Mouse (Mus musculus): Measurements from ENCODE around the gene Tmem150c.
A peak's percentile ranks its signal among the peaks of the same experiment; 100 is the strongest.

Tmem150c gene

DNA sequence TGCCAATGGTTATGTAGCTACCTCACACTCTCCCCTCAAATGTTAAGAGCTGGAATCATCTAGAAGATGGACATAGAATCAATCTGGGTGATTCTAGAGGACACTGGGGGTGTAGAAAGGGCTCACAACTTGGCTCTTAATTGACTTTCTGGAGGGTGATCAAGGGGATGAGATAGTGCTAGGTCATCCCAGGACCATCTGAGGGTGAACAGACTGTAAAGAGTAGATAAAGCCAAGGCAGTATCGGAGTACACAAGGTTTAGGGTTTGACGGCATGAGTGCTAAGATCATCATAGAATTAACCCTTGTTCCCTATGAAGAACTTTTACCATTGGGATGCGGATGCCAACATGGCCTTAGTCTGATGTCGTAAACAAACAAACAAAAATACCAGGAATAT, 61.6 kb downstream of the Tmem150c start:
- DNase-seq (ENCODE audit: low spot score in 2 of 2), result no peak

DNA sequence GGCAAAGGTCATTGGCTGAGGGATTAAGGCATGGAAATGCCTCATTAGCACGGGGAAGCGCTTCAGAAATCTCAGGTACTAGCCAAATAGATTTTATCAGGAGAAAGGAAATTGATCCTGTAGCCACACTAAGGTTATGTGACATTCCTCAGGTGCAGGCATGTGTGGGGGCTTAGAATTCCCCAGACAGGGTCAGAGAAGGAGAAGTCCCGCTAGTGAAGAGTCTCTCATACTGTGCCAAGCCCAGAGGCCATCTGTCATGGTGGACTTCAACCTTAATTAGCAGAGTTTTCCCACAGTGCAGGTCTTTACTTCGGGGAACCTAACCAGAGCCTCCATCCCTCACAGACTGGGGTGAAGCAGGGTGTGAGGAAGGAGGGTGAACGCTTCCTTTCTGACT, 62.7 kb downstream of the Tmem150c start:
- no peak for DNase-seq (ENCODE audit: low spot score in 2 of 2)

DNA sequence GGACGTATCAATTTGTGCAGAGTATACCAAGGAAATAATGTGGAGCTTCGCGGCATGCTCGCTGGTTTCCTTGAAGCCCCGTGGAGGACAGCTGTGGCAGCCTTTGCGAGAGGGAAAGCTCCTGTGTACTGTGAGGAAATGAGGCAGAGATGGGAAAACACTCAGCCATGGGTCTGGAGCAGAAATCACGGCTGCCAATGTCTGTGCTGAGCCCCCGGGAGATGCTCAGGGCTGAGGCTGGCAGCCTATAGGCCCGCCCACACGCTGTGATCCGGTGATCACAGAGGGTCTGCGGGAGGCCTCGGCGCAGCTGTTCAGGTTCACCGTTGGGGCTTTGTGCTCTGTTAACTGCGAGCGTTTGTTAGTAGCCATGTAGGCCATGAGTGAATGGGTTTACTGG, 68.0 kb downstream of the Tmem150c start:
- no peak for DNase-seq (ENCODE audit: low spot score in 2 of 2)

DNA sequence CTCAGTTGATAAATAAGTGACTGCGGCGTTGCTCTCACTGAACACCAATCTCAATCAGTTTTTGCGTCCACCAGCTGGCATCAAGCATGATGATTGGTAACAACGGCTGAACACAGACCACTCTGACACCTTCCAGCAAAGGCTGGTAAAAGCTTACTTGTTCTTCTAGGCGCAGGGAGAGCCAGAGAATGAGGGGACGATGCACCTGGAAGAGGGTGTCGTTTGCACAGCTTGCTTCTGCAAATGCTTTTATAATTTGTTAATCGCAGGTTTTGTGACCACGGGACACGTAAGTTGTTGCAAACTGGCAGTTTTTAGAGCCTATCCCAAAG, 68.4 kb downstream of the Tmem150c start:
- no peak for DNase-seq (ENCODE audit: low spot score in 2 of 2)

DNA sequence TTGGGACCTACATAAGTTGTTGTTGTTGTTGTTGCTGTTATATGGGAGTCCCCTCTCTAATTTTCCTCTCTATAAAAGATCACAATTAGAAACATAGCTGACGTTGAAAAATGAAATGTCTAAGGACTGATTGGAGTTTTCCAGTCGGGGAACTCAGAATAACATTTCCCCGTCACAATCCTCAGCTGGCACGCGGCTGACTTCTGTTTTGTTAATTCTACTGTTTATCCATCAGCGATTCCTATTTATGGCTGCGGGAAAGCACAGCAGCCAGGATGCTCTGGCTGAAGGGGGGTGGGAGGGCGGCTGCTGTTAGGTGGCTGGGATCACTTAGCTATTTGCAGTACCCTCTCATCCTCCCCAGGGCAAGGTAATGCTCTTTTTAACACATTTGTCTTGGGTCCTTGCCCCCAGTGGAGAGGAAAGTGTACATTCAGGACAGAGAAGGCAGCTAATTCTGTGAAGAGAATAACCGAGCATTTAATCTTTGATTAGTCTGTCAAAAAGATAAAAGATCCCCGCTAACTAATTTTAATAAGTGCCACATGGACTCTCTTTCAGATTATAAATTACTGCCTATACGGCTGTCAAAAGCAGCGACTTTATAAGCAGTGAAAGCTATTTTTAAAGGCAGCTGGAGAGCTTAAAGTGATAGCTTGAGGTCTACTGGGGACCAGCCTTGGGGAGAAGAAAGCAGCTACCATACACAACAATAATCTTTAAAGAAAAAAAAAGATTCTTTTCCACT, 68.9 kb downstream of the Tmem150c start:
- DNase-seq (ENCODE audit: low spot score in 2 of 2), result no peak

DNA sequence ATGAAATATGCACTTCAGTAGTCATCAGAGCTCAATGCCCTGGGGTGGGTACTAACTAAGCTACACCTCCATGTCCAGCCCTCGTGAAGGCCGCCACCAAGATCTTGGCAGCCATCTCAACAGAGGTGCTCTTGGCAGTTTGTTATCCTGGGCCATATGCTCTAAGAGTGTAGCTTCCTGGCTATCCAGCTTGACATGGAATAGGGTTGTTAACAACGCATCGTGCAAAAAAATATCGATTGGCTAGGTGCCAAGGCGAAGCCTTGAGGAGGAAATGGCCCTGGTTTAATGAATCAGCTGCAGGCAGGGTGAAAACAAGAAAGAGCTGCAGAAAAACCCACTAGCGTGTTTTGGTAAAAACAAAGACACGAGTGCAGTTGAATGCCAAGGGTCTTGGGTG, 74.5 kb downstream of the Tmem150c start:
- DNase-seq (ENCODE audit: low spot score in 2 of 2), result no peak

DNA sequence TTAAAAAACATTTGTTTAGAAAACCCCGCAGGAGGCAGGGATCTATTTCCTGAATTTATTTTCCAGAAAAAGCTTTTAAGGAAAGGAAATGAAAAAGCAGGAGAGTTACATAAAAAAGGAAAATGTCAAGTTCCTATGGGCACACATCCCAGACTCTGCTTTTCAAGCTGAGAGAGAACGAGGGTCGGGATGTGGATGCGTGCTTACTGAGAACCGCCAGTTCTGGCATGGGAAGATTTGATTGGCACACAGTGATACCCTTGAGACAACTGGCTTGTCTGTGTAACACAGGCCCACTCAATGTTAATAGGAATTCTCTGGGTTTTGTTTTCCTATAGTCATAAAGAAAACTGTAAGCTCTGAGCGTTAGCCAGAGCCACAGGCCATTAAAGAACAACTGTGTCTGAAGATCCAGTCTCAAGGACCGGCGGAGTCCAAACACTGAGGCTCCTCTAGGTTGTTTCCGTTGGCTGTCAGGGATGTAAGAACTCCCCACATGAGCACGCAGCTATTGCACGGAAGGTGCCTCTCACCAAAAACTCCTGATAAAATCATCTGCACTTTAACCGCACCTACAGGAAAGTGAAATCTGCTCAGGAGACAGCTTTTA, 75.5 kb downstream of the Tmem150c start:
- no peak for DNase-seq (ENCODE audit: low spot score in 2 of 2)

DNA sequence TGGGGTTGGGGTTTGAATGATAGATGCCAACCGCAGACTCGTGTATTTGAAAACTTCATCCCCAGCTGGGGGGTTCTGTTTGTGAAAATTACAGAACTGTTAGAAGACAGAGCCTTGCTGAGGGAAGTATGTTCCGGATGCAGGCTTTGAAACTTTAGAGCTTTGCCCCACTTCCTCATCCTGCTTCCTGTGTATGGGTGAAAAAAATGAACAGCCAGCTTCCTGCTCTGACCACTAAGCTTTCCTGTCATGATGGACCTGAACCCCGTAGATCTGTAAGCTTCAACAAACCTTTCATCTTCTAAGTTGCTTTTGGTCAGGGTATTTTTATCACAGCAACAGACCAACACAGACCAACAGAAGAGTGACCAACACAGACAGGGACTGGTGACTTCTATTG, 77.6 kb downstream of the Tmem150c start:
- no peak for DNase-seq (ENCODE audit: low spot score in 2 of 2)

DNA sequence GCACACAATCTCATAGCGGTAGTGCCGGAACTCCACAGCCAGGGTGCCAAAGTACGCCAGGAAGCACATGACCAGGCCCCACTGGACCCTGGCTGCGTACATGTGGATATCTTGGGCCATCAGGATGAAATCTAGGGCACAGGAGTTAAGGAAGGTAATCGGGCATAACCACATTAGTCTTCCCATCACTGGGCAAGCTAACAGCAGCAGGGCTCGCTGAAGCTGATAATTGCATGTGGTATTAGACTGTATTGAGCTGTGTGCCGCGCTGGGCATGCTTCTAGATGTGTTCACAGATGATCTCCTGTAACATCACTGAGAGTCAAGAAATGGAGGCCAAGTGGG, 79.7 kb downstream of the Tmem150c start:
- no peak for DNase-seq (ENCODE audit: low spot score in 2 of 2)

DNA sequence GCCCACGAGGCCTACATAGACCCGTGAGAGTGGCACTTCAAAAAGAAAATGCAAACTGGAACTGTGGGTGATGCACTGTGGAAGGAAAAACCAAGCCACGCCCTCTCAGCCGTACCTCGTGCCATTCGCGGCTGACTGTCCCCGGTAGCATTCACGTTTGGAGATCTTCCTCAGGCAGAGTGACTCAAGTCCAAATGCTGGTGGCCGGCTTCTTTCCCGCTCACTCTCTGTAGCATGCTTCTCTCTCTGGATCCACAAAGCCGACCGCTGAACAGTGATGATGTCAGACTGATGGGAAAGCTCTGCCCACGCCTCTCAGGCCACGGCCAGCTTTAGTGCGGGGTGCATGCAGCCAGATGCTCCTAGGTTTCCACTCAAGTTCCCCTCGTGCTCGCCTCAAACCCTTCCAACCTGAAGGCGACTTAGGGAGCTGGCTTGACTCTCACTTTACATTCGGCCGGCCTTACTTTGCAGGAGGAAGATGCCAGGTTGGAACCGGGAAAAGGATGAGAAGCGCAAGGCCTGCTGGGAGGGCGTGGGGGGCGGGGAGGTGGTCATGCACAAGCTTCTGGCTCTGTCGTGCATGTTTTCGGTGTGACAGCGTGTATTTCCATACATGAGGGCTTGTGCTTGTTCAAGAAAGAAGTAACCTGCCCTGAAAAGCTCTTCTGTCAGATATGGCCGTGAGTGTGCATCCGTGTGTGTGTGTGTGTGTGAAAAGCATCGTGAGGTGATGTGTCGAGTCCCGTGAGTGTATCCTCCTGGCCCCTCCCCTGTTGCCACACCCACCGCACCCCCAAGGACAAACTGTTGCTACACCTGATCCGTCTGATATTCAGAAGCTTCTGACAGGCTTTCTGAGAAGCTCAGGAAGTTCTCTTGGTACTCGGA, 80.3 kb downstream of the Tmem150c start:
- DNase-seq (ENCODE audit: low spot score in 2 of 2), result no peak

DNA sequence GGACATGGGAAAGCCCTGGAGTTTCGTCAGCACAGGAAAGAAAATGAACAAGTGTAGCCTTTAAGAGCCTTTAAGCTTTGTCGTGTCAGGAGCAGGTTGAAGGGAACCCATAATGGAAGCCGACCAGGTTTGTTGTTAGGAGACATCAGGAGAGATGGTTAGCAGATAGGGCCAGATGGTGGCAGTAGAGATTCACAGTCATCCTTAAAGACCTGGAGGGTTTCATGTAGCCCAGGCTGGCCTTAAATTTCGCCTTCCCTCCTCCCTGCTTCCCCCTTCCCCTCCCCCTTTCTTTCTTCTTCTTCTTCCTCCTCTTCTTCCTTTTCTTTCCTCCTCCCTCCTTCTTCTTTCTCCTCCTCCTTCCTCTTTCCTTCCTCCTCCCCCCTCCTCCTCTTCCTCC, 85.0 kb downstream of the Tmem150c start:
- DNase-seq (ENCODE audit: low spot score in 2 of 2), result no peak

DNA sequence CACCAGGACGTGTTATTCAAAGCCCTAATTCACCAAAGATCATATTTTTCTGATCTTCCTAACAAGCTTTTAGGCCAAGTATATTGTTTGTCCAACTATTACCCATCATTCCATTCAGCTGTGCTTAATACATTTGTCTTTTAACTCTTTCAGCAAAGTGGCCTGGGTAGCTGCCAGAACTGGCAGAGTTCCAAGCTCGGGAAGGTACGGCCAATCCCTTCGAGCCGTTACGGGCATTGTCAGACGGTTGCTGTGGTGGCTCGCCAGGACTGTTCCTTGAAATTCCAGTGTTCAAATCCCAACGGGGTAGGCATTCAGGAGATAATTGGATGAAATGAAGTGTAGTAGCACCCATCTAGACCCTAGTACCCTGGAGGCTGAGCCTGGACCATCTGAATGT, 87.1 kb downstream of the Tmem150c start:
- no peak for DNase-seq (ENCODE audit: low spot score in 2 of 2)

DNA sequence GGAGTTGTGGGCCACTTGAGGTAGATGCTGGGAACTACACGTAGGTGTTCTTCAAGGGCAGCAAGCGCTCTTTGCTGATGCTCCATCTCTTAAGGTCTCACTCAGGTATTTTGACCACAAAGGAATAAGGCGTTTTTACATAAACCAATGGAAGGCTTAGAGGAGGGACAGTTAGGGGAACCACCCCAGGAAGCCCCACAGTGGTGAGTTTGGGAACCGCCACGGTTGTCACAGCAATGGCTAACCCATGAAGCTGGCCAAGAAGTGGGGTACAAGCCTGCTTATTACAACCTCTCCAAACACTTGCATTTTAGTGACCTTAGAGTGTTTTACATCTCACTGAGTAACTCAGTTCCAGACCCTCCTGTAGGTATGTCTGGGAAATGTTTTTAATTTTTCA, 88.1 kb downstream of the Tmem150c start:
- no peak for DNase-seq (ENCODE audit: low spot score in 2 of 2)

DNA sequence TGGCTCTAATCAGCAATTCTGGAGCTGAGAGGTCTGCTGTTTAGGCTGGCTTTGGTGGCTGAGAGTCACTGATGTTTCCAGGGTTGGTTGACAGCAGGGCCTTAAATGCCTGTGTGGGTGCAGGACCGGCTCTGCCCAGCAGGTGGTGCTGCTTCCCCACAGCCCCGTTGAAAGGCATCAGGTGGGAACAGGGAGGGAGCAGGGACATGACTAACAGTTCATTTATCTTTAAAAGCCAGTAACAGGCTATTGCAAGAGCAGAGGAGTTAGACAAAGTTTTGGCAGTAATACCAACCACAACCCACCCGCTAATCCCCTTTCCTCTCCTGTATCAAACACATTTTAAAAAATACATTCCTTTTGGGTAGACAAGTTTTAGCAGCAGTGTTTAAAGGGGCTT, 89.4 kb downstream of the Tmem150c start:
- peak; percentile 79 to 88 for DNase-seq (ENCODE audit: low spot score in 2 of 2)

DNA sequence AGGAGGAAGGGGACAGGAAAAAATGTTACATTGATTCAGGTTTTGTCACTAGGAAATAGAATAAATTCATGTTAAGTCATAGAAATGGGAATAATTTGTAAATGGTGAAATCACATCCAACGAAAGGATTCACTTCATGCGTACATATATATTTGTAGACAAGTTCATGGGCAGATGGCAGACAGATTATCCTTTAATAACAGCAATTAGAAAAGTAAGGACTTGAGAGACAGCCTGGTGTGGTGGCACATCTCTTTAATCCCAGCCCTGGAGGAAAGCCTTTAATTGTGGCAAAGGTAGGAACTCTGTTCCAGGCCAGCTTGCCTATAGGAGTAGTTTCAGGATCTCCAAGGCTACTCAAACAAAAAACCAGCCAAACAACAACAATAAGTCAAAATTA, 90.1 kb downstream of the Tmem150c start:
- no peak for DNase-seq (ENCODE audit: low spot score in 2 of 2)

DNA sequence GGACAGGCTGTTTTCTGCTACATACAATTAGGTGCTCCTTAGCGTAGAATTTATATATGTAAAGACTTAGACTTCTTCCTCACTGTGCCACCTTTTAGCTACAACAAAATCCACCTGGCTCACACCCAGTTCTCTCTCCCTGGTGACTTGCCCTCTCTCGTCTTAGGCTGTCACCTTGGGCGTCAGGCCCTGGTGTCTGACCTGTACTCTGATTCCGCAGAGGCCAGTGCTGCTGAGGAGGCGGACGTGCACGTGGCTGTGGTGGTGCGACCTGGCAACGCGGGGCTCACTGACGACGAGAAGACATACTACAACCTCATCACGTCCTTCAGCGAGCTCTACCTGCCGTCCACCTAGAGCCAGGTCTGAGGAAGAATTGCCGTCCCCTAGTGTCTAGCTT, 92.0 kb downstream of the Tmem150c start:
- no peak for DNase-seq (ENCODE audit: low spot score in 2 of 2)

DNA sequence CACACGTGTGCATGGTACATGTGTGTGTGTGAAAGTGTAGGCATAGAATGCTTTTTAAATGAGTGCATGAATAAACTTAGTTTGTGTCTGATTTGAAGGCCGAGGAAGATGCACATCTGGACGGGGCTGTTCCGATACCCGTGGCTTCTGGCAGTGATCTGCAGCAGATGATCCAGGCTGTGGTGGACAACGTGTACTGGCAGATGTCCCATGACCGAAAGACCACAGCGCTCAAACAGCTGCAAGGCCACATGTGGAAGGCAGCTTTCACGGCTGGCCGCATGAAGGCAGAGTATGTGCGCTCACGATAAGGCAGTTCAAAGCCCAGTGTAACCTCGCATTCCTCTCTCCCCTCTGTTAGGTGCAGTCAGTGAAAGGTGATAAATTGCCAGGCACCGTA, 98.7 kb downstream of the Tmem150c start:
- no peak for DNase-seq (ENCODE audit: low spot score in 2 of 2)

DNA sequence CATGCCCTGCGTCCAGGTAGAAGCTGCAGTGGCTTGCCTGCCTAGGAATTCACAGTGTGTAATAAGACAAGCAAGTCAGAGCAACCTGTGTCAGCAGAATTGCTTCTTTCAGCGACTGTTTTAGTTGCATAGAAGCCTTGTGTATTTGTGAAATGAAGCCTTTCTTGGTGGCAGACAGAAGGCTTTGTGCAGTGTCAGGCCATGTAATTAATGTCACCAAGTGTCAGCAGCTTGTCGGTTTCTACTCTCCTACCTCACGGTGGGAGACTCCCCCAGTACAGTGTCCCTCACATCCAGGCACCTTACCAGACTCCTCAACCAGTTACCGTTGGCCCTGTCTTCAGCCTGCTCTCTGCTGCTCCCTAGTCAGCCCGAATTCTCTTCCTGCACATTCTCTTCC, 100.3 kb downstream of the Tmem150c start:
- DNase-seq (ENCODE audit: low spot score in 2 of 2), result no peak

DNA sequence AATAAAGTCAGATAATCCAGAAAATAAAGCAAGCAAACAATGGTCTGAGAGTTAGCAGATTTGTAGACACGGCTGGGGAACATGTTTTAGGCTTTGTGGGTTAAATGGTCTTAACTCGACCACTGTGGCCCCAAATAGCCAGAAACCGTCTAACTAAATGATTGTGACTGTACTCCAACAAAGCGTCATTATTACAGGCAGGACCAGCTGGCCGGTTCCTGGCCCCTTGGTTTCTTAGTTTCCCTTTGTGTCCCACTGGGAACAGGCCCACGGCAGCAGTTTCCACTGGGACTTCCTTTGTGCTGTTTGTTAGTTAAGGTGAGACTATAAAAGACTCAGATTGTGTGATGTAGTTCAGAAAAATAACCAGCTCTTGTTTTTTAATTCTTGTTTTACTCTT, 100.9 kb downstream of the Tmem150c start:
- no peak for DNase-seq (ENCODE audit: low spot score in 2 of 2)

DNA sequence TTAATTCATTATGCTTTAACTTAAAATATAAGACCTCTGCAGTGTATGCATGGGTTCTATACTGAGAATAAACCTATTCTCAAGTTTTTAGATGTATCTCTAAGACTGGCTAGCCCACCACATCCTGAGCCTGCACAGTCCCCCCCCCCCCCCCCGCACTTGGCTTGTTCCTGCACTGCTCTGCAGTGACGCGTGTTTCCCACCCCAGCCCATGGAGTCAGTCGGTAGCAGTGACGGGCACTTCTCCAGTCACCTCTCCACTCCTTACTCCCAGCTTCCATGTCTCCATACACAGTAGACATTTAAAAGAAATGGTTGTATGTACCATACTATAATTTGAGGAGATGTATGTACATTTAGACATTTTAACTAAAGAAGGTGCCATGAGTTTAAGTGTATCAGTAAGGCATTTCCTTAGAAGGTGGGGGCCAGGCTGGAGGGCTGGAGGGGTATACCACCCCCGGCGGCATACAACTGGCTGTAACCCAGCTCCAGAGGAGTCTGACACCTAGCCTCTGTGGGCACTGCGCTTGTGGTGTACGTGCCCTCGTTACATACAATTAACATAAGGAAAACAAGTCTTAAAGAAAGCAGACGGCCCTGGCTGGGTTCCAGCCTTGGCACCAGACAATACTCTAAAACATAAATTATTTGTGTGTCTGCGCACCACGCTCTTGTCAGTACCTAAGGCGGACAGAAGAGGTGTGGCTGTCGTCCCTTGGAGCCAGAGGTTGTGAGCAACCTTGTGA, 102.0 kb downstream of the Tmem150c start:
- no peak for DNase-seq (ENCODE audit: low spot score in 2 of 2)

DNA sequence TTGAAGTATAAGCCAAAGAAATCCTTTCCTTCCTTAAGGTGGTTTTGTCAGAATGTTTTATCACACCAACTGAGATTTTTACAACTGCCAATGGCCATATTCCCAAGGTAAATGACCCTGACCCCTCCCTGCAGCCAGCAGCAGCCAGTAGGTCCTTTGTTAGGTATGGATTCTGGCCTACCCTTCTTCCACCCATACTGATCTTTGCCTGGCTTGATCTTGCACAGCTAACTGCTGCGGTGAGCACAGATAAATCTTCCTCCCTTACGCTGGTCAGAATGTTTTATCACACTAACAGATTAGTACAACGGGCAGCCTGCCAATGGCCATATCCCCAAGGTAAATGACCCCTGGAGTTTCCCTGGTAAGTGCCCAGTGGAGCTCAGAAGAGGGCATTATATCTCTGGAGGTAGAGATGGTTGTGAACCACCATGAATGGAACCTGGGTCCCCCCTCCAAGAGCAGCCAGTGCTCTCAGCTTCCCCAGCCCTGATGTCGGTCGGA, 103.7 kb downstream of the Tmem150c start:
- no peak for DNase-seq (ENCODE audit: low spot score in 2 of 2)
